Mouse (Mus musculus) granulocyte monocyte progenitor cell, adult 5-6 weeks (primary cell): ENCODE measurements around the gene Fzr1. TPM values are rescaled to one million over a fixed set of nuclear protein-coding genes. Genes with fewer than 3 reads are reported as not detected.

Experiments
- ATAC-seq: replicated peaks from 2 replicates; pipeline ENCODE4 v1.8.0; 2016; ENCODE audit warnings: mild to moderate bottlenecking, moderate TSS enrichment, inconsistent platforms; ENCODE audit not compliant: poor library complexity, severe bottlenecking
- total RNA-seq, 2 experiments: library from RNA; stranded (forward) in 1 of 2; stranded (reverse) in 1 of 2; fragments of 200-712, 200-1000 nt in 1 of 2; fragments of >200 nt in 1 of 2; fragmentation: Nextera tagmentation in 1 of 2; gene quantifications; 2 replicates each; pipeline ENCODE4 v1.2.3; 2014 to 2017

The Fzr1 gene
- total RNA-seq, 2 experiments from 2014 or later, result 15.3 to 17.0 TPM

DNA sequence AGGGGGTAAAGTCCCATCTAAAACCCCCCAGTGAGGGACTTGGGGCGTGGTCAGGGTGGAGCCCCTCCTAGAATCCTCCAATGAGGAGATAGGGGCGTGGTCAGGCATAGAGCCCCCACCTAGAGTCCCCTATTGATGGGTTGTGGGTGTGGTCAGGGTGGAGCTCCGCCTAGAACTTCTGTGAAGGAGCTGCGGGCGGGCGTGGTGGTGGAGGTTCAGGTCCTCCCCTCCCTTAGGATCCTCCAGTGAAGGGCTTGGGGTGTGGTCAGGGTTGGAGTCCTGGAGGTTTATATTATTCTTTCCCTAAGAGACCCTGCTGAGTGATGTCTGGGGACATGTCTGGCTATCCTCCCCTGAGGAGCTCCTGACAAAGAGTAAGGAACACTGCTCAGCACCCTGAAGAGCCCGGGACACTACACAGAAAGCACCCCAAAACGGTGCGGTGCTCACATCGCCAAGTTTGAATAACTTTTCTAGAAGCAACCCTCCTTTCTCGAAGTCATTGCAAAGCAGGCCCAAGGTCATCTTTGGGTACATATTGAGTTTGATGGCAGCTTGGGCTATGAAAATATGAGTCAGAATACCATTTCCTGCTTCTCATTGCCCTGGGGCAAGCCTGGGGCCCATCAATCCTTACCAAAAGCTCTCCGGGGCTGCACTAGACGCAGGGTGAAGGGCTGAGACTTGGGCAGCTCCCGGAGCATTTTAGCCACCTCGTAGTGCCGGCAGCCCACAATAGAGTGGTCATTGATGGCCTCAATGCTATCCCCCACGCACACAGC is 37.6 kb downstream of the Fzr1 start:
- no peak for ATAC-seq

DNA sequence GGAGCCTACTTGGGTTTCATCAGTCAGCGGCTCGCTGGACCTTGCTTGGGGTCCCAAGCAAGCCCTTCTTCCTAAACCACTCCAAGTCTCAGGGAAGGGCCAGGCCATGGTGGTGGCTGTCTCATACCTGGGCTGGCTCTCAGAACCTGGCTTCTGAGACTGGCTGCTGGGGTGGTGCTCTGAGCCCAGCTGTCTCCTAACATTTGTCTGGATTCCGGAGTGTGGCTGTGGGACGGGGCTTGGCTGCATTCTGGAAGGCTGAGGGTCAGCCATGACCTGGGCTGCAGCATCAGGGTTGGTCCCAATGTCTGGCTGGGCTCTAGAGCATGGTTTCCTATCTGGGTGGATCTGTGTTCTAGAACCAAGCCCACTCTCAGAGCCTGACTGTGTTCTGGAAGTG is 41.8 kb downstream of the Fzr1 start:
- ATAC-seq, result no peak

GRCm38 (mm10) chr10:81335393-81336340 is 42.6 kb downstream of the Fzr1 start:
- ATAC-seq, result no peak

GRCm38 (mm10) chr10:81334324-81334723 is 44.0 kb downstream of the Fzr1 start:
- ATAC-seq, result no peak

DNA sequence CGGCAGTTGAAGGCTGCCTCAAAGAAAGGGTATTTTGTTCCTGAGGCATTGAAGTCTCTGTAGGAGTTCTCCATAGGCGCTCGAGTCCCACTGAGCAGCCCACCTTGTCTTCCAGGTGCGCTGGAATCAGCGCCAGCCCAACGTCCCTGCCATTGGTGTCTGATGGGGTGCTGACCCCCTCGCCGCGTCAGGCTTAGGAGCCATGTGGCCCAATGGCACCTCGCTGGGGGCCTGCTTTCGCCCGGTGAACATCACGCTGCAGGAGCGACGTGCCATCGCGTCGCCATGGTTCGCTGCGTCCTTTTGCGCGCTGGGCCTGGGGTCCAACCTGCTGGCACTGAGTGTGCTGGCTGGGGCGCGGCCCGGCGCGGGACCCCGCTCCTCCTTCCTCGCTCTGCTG is 46.0 kb downstream of the Fzr1 start:
- no peak for ATAC-seq

- no peak for ATAC-seq
These were observed 48.3 kb downstream of the Fzr1 start for GRCm38 (mm10) chr10:81330007-81330406.

DNA sequence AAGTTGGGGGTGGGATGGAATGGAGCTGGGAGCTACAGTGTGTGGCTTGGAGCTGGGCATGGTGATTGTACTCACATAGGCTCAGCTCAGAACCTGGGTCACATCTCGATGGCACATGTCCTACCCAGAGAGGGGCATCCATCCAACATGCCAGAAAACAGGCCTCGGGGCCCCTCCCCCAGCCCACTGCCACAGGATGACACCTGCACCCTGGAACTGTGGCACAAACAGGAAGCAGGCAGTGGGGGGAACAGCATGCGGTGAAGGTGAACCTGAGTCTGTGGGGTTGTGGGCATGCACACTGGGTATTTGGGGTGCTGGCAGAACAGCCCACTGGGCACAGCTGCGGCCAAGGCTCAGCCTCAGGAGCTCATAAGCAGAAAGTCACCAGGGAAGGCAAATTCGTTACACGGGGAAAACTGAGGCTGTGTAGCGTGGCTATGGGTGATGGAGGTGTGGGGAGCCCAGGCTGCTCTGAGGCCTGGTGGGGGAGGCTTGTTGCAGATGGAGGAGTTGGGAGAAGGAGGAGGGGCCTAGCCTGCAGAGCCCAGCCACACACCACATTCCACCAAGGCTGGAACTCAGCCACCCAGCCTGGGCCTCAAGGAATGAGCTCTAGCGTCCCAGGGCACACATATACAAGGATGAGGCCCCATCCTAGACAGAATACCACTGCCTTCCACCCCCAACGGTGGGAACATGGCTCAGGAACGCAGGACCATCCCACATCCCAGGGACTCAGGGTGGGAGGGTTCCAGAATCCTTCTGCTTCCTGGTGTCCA is 48.9 kb downstream of the Fzr1 start:
- ATAC-seq, result peak; percentile 26; the same call in 1 of the 2 replicates

DNA sequence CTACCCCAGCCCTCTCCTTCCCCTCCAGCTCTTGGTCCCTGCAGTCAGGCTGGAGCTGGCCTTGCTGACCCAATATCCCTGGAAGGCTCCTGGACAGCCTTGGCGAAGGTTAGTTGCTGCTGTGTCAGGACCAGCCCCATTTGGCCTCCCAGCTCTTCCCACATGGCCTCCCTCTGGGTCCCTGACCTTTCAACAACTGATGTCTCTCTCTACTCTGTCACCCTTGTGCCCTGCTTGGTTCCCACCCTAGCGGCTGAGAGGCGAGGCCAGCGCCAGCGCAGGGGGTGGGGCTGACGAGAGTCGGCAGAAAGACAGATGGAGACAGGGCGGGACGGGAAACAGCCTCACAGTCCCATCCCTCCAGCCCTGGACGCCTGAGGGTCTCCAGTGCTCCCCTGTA is 49.9 kb downstream of the Fzr1 start, which contains the start of gene Tbxa2r:
Tbxa2r (plus strand) TSS at position 346 of the 400 bp plus-strand sequence.
- peak; percentile 41 for ATAC-seq

DNA sequence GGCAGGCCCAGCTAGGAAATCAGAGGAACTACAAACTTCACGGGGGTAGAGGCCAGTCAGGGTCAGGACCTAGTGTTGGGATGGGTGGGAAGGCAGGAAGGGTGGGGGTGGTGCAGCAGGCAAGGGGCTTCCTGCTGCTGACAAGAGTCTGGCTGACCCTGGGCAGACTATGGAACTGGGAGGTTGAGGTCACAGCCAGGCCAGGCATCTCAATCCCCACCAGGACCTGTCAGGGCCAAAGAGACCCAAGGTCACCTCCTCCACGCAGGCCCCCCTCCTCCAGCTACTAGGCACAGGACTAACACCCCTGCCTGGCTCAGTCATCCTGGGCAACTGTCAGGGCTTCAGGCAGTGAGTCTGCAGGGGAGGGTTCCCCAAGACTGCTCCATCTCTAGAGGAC is 50.4 kb downstream of the Fzr1 start:
- no peak for ATAC-seq

- ATAC-seq, result no peak
These were observed 51.5 kb downstream of the Fzr1 start for GRCm38 (mm10) chr10:81326858-81327257.

GRCm38 (mm10) chr10:81325781-81326180 is 52.5 kb downstream of the Fzr1 start:
- no peak for ATAC-seq

DNA sequence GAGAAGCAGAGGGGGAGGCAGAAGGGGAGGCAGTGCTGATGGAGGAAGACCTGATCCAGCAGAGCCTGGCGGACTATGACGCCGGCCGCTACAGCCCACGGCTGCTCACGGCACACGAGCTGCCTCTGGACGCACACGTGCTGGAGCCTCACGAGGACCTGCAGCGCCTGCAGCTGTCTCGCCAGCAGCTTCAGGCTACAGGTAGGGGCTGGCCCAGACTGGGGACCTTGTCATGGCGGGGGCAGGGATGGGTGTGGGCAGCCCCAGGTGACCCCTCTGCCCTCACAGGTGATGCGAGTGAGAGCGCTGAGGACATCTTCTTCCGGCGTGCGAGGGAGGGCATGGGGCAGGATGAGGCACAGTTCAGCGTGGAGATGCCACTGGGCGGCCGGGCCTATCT is 53.1 kb downstream of the Fzr1 start:
- ATAC-seq, result no peak

DNA sequence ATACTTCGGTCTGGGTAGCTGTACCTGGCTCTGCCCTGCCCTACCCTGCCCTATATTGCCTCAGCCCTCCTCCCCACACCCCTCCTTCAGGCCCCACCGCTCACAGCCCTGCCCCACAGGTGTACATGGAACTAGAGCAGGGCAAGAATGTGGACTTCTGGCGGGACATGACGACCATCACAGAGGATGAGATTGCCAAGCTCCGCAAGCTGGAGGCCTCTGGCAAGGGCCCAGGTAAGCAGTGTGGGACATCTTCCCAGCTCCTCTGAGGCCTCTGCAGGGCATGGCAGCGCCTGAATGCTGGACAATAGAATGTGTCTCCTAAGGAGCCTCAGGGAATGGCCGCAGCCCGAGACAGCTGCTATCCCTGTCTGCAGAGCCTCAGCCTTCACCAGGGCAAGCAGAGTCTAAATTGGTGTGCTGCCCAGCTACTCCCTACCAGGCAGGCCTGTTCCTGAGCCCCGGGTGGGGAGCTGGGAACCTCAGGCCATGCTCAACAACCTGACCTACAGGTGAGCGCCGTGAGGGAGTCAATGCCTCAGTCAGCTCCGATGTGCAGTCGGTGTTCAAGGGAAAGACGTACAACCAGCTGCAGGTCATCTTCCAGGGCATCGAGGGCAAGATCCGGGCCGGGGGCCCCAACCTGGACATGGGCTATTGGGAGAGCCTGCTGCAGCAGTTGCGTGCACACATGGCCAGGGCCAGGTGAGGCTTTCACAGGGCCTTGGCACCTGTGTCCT is 54.4 kb downstream of the Fzr1 start:
- no peak for ATAC-seq

DNA sequence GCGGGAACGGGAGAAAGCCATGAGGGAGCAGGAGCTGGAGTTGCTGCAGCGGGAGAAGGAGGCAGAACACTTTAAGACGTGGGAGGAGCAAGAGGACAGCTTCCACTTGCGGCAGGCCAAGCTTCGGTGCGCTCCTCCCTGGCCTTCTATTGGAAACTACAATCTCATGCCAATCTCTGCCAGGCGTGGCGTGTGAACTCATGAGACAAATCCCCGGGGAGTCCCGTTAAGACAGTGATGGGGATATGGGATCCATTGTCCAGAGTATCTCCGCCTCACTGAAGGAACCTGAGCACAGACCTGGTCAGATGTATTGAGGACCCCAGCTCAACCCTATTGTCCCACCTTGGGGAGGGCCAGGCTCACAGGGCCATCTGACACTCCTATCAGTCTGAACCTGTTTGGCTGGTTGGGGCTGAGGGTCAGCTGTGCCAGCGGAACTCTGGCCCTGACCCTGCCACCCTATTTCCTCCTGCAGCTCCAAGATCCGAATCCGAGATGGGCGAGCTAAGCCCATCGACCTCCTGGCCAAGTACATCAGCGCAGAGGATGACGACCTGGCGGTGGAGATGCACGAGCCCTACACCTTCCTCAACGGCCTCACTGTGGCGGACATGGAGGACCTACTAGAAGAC is 55.1 kb downstream of the Fzr1 start:
- no peak for ATAC-seq

- ATAC-seq, result no peak
These were observed 55.9 kb downstream of the Fzr1 start for GRCm38 (mm10) chr10:81322444-81322843.

GRCm38 (mm10) chr10:81321436-81321835 is 56.9 kb downstream of the Fzr1 start:
- no peak for ATAC-seq

DNA sequence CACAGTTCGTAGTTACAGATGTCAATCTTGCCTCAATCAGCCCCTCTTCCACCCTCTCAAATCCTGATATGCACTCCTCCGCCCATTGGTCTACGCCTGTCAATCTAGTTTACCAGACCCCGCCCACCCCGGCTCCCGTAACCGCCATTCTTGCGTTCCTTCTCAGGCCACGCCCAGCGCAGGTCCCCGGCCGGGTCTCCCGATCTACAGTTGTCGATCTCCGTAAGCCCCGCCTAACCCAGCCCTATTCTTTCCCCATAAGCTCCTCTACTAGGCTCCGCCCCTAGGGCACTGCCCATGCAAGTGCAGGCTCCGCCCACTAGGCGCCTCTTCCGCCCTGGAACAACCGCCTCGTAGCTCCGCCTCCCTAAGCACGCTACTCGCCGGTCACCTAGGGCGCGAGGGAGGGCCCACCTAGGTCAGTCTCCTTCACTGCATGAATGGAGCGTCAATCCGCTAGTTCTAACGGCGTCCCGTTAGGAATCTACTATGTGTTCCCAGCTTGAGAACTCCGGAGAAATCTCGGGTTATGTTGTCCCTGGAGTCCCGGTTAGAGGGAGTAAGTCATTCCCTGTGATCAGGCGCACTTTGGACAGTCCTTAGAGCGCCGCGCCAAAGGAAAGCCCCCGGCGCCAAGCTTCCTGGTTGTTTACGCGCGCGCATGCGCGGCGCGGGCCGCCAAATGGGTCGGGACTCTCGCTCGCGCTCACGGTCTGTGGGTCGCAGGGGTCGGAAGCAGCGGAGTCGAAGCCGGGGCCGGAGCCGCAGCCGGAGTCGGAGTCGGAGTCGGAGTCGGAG is 57.6 kb downstream of the Fzr1 start, which contains the start of gene Cactin:
Cactin (plus strand) TSS at position 554 of the 798 bp plus-strand sequence.
- ATAC-seq, result peak; percentile 72

GRCm38 (mm10) chr10:81319741-81320549 is 58.4 kb downstream of the Fzr1 start:
- peak; percentile 65 for ATAC-seq
